Mouse (Mus musculus) MEL (cell line): ENCODE measurements around the gene Nap1l1. TPM values are rescaled to one million over a fixed set of nuclear protein-coding genes. Genes with fewer than 3 reads are reported as not detected.

Source experiments
- polyA plus RNA-seq, 2 experiments: library from polyadenylated mRNA; stranded (reverse) in 1 of 2; unstranded in 1 of 2; fragments of >175 nt in 1 of 2; fragments of >200 nt in 1 of 2; gene quantifications; 2 replicates each; pipeline versions ENCODE4 v1.2.1 to v1.2.4; 2012; ENCODE audit warnings: low replicate concordance in 2 of 2, low read depth in 1 of 2; ENCODE audit not compliant: insufficient read length in 2 of 2, insufficient read depth in 1 of 2, missing spikeins in 1 of 2
- total RNA-seq: library from RNA; depleted of rRNA; stranded (reverse); fragments of 300-350 nt; gene quantifications from 2 replicates; pipeline ENCODE4 v1.2.3, GENCODE M21; 2012; rRNA removed

Nap1l1 gene
- total and polyA plus RNA-seq, 3 experiments, result 183 to 591 (median 296) TPM

Other genes with a start within 250 kb of the Nap1l1 start
- 0.42 and 0.62 TPM in 2 replicates for gene Bbs10, start 174.5 kb upstream of the Nap1l1 start, total RNA-seq
- gene Bbs10, start 174.5 kb upstream of the Nap1l1 start, polyA plus RNA-seq, result under 1 TPM in 1 of 2 experiments, not detected in 1; 0.15 TPM
- gene Phlda1, start 33.1 kb downstream of the Nap1l1 start, total RNA-seq, result 0.27 and 0.39 TPM in 2 replicates
- gene Phlda1, start 33.1 kb downstream of the Nap1l1 start, polyA plus RNA-seq, result 1 to 10 TPM in 1 of 2 experiments, not detected in 1; 3.4 TPM